Mouse (Mus musculus): ENCODE data around the gene Myom1. TPM values are rescaled to one million over a fixed set of nuclear protein-coding genes. Genes with fewer than 3 reads are reported as not detected.

Gene Myom1
- polyA plus RNA-seq, 1 experiment from 2014 or later, result 18.5 TPM

DNA sequence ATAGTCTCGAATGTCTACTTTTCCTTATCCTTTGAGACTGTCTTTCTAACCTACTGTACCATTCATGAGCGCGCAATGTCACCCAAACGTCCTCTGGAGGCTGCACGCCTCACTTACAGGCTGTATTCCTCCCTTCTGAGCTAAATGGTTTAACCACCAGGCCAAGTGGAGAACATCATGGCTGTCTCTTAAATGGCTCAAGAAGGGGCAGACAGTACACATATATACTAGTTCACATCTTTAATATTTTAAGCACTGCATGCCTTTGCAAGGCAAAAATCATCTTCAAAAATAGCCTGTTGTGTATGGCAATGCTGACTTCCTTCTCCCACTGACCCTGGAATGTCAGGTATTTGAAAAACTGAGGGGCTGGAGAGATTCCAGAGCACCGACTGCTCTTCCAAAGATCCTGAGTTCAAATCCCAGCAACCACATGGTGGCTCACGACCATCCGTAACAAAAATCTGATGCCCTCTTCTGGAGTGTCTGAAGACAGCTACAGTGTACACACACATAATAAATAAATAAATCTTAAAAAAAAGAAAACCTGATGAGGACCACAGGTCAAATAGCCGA is 3.9 kb upstream of the Myom1 start:
- Histone ChIP-seq H3K4me1 (replicated peaks; ENCODE audit: control insufficient read depth, insufficient read depth, low read length) (peaks cover 49% of the 10 kb centered on the region), H3K9ac (ENCODE audit: low read length) (no peak overlapping the region), H3K36me3 (ENCODE audit: control insufficient read depth, insufficient read depth, low read length) (peaks cover 34% of the 10 kb centered on the region), H3K27me3 (replicated peaks; ENCODE audit: control insufficient read depth, insufficient read depth, low read length) (no peaks in the 10 kb centered on the region), H3K4me3 (ENCODE audit: low read depth, low read length) (no peak overlapping the region), H3K9me3 (ENCODE audit: control insufficient read depth, low read length) (no peaks in the 10 kb centered on the region), H3K4me2 (ENCODE audit: low read length) (no peak overlapping the region), H3K27ac (ENCODE audit: low read depth) (no peak overlapping the region)
- DNase-seq (ENCODE audit: low spot score) (no peak), ATAC-seq (replicated peaks; ENCODE audit: low FRiP score, low TSS enrichment, low read depth) (no peak)
- 77% methylated on average over 9 of the region's 9 CpGs for WGBS

DNA sequence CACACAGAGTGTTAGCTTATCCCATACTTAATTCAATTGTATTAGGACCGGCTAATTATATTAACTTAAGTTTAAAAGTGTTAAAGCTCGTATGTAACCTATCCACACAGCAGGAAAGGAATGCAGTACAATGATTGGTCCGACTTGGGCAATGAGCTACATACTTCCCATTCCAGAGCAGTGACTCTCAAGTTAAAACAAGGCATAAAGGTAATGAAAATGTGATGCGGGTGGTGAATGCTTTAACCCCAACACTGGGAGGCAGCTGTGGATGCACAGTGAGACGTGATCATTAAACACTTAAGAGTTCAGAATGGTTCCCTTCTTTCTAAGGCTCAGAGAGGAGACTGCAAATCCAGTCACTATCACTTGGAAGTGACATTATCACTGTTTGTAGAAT is 3.2 kb upstream of the Myom1 start:
- Histone ChIP-seq H3K9ac (ENCODE audit: low read length) (no peak overlapping the region), H3K27ac (ENCODE audit: low read depth) (no peak overlapping the region), H3K36me3 (ENCODE audit: control insufficient read depth, insufficient read depth, low read length) (peaks cover 31% of the 10 kb centered on the region), H3K4me2 (ENCODE audit: low read length) (0 out of 2 replicates have a peak overlapping the region, but pooled peaks have one; percentile 11), H3K4me1 (replicated peaks; ENCODE audit: control insufficient read depth, insufficient read depth, low read length) (peaks cover 49% of the 10 kb centered on the region), H3K9me3 (ENCODE audit: control insufficient read depth, low read length) (no peaks in the 10 kb centered on the region), H3K4me3 (ENCODE audit: low read depth, low read length) (no peak overlapping the region), H3K27me3 (replicated peaks; ENCODE audit: control insufficient read depth, insufficient read depth, low read length) (no peaks in the 10 kb centered on the region)
- no peak for ATAC-seq (replicated peaks; ENCODE audit: low FRiP score, low TSS enrichment, low read depth)
- DNase-seq (ENCODE audit: low spot score), result no peak
- WGBS, result 41% methylated on average over 5 of the region's 5 CpGs

DNA sequence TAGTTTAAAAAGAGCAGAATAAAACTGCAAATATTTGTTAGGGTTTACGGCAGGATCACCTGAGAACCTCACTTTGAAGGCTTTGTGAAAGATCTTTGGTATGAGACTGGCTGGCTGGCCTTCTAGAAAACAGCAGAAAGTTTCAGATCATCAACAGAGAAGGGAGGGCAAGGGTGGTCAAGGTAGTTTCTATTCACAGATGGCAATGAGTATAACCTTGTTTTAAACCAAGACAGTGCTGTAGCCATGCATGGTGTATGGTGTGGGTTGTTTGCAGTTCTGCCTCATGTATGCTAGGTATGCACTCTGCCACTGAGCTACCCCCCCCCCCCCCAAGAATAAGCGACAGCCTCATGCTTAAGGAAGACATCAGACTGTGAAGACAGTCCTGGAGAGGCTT is 2.2 kb upstream of the Myom1 start:
- Histone ChIP-seq H3K4me3 (ENCODE audit: low read depth, low read length) (peak overlapping the region; percentile 72), H3K9me3 (ENCODE audit: control insufficient read depth, low read length) (no peaks in the 10 kb centered on the region), H3K9ac (ENCODE audit: low read length) (peak overlapping the region; percentile 0; the same call in 1 of the 2 replicates), H3K4me1 (replicated peaks; ENCODE audit: control insufficient read depth, insufficient read depth, low read length) (peaks cover 42% of the 10 kb centered on the region), H3K4me2 (ENCODE audit: low read length) (peak overlapping the region; percentile 84), H3K27ac (ENCODE audit: low read depth) (0 out of 2 replicates have a peak overlapping the region, but pooled peaks have one; percentile 14), H3K27me3 (replicated peaks; ENCODE audit: control insufficient read depth, insufficient read depth, low read length) (no peaks in the 10 kb centered on the region), H3K36me3 (ENCODE audit: control insufficient read depth, insufficient read depth, low read length) (peaks cover 22% of the 10 kb centered on the region)
- no peak for ATAC-seq (replicated peaks; ENCODE audit: low FRiP score, low TSS enrichment, low read depth)
- whole genome bisulfite sequencing, result 42% methylated on average over 2 of the region's 2 CpGs
- no peak for DNase-seq (ENCODE audit: low spot score)

DNA sequence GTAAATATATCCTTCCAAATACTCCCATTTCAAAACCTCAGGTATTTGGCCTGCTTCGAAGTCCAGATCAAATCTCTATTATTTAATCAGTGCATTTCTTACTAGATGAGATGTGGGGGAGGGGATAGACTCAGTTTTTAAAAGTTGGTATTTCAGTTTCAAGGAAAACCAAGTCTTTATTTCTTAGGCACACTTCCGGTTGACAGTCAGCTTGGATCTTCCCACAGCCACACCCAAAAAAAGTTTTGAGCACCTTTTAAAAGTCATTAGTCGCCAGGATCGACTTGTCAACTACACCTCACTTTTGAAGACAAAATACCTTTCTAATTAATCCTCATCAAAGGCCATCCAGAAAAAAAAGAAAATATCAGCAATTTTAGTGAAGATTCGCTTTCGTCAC is 1.4 kb upstream of the Myom1 start:
- Histone ChIP-seq H3K27ac (ENCODE audit: low read depth) (peak overlapping the region; percentile 100), H3K9me3 (ENCODE audit: control insufficient read depth, low read length) (no peaks in the 10 kb centered on the region), H3K9ac (ENCODE audit: low read length) (peak overlapping the region; percentile 98), H3K4me3 (ENCODE audit: low read depth, low read length) (peak overlapping the region; percentile 72), H3K4me2 (ENCODE audit: low read length) (peak overlapping the region; percentile 84), H3K36me3 (ENCODE audit: control insufficient read depth, insufficient read depth, low read length) (peaks cover 14% of the 10 kb centered on the region), H3K4me1 (replicated peaks; ENCODE audit: control insufficient read depth, insufficient read depth, low read length) (peaks cover 39% of the 10 kb centered on the region), H3K27me3 (replicated peaks; ENCODE audit: control insufficient read depth, insufficient read depth, low read length) (no peaks in the 10 kb centered on the region)
- WGBS, result 8% methylated on average over 6 of the region's 6 CpGs
- DNase-seq (ENCODE audit: low spot score) (no peak), ATAC-seq (replicated peaks; ENCODE audit: low FRiP score, low TSS enrichment, low read depth) (no peak)

DNA sequence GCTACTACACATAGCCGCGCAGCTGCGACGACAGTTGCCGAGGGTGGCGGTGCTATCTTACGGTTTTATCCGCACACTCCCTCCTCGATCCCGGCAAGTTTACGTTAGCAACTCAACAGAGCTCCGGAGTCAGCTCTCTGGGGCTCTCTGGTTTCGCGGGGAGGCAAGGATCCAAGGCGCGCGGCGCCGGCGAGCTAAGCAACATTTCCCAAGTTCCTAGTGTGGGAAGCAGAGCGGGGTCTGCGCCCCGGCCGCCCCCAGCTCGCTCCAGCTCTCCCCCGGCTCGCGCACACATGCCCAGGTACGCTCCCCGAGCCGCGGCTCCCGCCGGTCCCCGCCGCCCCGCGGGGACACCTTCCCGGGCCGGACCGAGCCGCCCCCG is 743 bp upstream of the Myom1 start:
- H3K27ac ChIP-seq (ENCODE audit: low read depth), result peak overlapping the region; percentile 100
- no peaks in the 10 kb centered on the region for H3K27me3 ChIP-seq (replicated peaks; ENCODE audit: control insufficient read depth, insufficient read depth, low read length)
- peaks cover 8% of the 10 kb centered on the region; the same call in 1 of the 2 replicates for H3K36me3 ChIP-seq (ENCODE audit: control insufficient read depth, insufficient read depth, low read length)
- peak overlapping the region; percentile 84 for H3K4me2 ChIP-seq (ENCODE audit: low read length)
- peak overlapping the region; percentile 72 for H3K4me3 ChIP-seq (ENCODE audit: low read depth, low read length)
- H3K9me3 ChIP-seq (ENCODE audit: control insufficient read depth, low read length), result no peaks in the 10 kb centered on the region
- H3K4me1 ChIP-seq (replicated peaks; ENCODE audit: control insufficient read depth, insufficient read depth, low read length), result peaks cover 39% of the 10 kb centered on the region
- peak overlapping the region; percentile 98 for H3K9ac ChIP-seq (ENCODE audit: low read length)
- under 1% methylated on average over 43 of the region's 43 CpGs for WGBS
- DNase-seq (ENCODE audit: low spot score), result no peak
- peak; percentile 61 for ATAC-seq (replicated peaks; ENCODE audit: low FRiP score, low TSS enrichment, low read depth)

DNA sequence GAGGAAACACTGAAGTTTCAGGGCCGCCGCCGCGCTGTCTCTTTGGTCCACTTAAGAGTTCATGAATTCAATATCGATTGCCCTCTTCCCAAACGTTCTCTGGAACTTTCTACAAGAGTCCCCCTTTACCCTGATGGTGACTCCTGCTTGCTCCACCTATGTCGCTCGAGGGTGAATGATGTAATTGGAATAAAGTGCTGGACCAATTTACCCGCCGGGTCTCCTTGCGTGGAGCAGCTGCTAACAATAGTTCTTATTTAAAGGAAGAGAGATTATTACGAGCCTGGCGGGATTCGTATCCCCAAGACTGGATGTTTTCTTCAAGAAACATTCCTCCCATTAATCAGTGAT is 286 bp downstream of the Myom1 start, which contains the start of gene Myl12a:
TSS of gene Myl12a (minus strand) at position 135 of the 351 bp plus-strand sequence.
- H3K36me3 ChIP-seq (ENCODE audit: control insufficient read depth, insufficient read depth, low read length), result peaks cover 7% of the 10 kb centered on the region; the same call in 1 of the 2 replicates
- no peaks in the 10 kb centered on the region for H3K27me3 ChIP-seq (replicated peaks; ENCODE audit: control insufficient read depth, insufficient read depth, low read length)
- peak within 1 kb of the TSS; percentile 84 for H3K4me2 ChIP-seq (ENCODE audit: low read length)
- peak within 1 kb of the TSS; percentile 72 for H3K4me3 ChIP-seq (ENCODE audit: low read depth, low read length)
- ATAC-seq (replicated peaks; ENCODE audit: low FRiP score, low TSS enrichment, low read depth) (peak; percentile 41), DNase-seq (ENCODE audit: low spot score) (no peak)
- peak within 1 kb of the TSS; percentile 98 for H3K9ac ChIP-seq (ENCODE audit: low read length)
- no peaks in the 10 kb centered on the region for H3K9me3 ChIP-seq (ENCODE audit: control insufficient read depth, low read length)
- H3K27ac ChIP-seq (ENCODE audit: low read depth), result peak within 1 kb of the TSS; percentile 100
- 3% methylated on average over 14 of the region's 14 CpGs for WGBS
- H3K4me1 ChIP-seq (replicated peaks; ENCODE audit: control insufficient read depth, insufficient read depth, low read length), result peaks cover 39% of the 10 kb centered on the region

DNA sequence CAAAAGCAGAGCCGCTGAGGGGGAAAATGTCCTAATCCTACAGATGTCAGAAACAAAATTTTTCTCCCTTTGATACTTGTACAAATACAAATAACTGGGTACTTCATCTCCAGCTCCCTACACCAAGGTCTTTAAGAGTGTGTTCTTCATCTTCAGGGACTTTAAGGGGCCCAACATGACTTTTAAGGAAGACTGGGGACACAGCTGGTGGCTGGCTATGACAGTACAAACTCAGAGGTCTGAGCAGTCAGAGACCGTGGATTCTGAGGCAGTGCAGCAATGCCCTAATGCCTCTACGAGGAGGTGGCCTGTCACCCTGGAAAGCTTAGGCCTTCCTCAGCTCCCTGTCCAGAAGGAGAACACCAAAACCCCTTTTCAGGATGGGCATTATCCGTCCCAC is 679 bp downstream of the Myom1 start:
- H3K4me3 ChIP-seq (ENCODE audit: low read depth, low read length), result no peak overlapping the region
- peaks cover 35% of the 10 kb centered on the region for H3K4me1 ChIP-seq (replicated peaks; ENCODE audit: control insufficient read depth, insufficient read depth, low read length)
- H3K9ac ChIP-seq (ENCODE audit: low read length), result peak overlapping the region; percentile 98
- ATAC-seq (replicated peaks; ENCODE audit: low FRiP score, low TSS enrichment, low read depth) (no peak), DNase-seq (ENCODE audit: low spot score) (no peak)
- no peaks in the 10 kb centered on the region for H3K9me3 ChIP-seq (ENCODE audit: control insufficient read depth, low read length)
- peak overlapping the region; percentile 84 for H3K4me2 ChIP-seq (ENCODE audit: low read length)
- no peaks in the 10 kb centered on the region for H3K27me3 ChIP-seq (replicated peaks; ENCODE audit: control insufficient read depth, insufficient read depth, low read length)
- 37% methylated on average over 4 of the region's 4 CpGs for WGBS
- peaks cover 7% of the 10 kb centered on the region; the same call in 1 of the 2 replicates for H3K36me3 ChIP-seq (ENCODE audit: control insufficient read depth, insufficient read depth, low read length)
- H3K27ac ChIP-seq (ENCODE audit: low read depth), result peak overlapping the region; percentile 100

DNA sequence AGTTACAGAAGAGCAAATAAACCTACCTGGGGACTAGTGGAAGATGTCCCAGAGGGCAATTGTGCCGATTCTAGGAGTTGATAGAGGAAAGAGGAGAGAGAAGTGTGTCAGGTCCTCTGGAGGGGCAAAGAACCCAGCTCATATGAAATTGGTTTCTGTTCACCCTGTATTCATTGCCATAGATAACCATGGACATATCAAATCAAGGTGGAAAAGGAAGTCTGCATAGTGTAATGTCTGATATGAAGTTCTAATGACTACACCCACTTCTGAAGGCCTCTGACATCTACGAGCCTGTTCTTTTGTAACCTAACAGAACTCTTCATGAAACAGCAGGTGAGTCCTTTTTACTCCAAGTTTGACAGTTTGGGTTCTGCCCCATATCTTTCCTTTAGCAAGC is 1.3 kb downstream of the Myom1 start:
- Histone ChIP-seq H3K4me3 (ENCODE audit: low read depth, low read length) (no peak overlapping the region), H3K9ac (ENCODE audit: low read length) (no peak overlapping the region), H3K36me3 (ENCODE audit: control insufficient read depth, insufficient read depth, low read length) (peaks cover 7% of the 10 kb centered on the region; the same call in 1 of the 2 replicates), H3K4me1 (replicated peaks; ENCODE audit: control insufficient read depth, insufficient read depth, low read length) (peaks cover 32% of the 10 kb centered on the region), H3K9me3 (ENCODE audit: control insufficient read depth, low read length) (no peaks in the 10 kb centered on the region), H3K4me2 (ENCODE audit: low read length) (0 out of 2 replicates have a peak overlapping the region, but pooled peaks have one; percentile 0), H3K27me3 (replicated peaks; ENCODE audit: control insufficient read depth, insufficient read depth, low read length) (no peaks in the 10 kb centered on the region), H3K27ac (ENCODE audit: low read depth) (peak overlapping the region; percentile 100)
- DNase-seq (ENCODE audit: low spot score) (no peak), ATAC-seq (replicated peaks; ENCODE audit: low FRiP score, low TSS enrichment, low read depth) (no peak)
- WGBS, result 84% methylated on average over 2 of the region's 2 CpGs
